Mouse (Mus musculus) c-Kit-negative CD71-positive TER-119-positive erythroid progenitor cells, embryonic 14.5 days (primary cell): ENCODE measurements around the gene Gm5788.
"Not testable (repeated sequence)": the region's sequence is repeated elsewhere in the genome, so short reads cannot be mapped to it uniquely, and the experiment has no call there.

Experiments used
- DNase-seq: peaks from one replicate; pipeline ENCODE4 v3.0.0-alpha.2; 2013; ENCODE audit warnings: low read depth, low spot score

Gm5788 gene

DNA sequence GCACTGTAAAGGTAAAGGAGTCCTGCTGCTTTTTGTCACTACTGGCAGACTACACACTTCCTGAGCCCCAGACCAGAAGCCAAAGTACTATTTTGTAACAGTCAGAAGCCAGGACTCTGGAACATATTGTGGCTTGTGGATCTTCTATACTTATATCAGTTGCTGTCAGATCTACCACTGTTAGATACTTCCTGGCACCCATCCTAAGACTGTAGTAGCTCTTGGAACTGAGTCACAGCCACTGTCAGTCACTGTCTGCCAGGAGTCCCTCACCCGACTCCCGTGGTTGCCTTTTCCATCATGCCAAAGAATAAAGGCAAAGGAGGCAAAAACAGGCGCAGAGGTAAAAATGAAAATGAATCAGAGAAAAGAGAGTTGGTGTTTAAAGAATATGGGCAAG, at the start of gene Gm5788:
Gm5788 (plus strand) TSS at position 301 of the 400 bp plus-strand sequence.
- DNase-seq = not testable (repeated sequence)

DNA sequence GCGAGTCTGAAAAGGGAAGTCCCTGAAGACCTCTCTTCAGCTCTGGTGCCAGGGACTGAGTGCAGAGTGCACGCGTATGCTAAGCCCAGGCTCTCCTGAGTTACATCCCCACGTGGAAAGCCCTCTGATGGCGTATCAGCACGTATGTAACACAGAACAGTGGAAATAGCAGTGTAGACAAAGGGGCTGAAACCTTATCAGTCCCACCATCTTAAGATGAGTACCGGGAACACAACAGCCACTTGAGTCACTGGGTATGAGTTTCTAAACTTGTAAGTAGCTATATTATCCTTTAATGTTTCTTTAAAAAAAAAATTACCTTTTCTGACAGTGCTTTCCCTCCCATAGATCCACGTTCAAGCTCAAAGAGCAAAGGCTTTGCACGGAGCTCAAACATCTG, 45.1 kb upstream of the Gm5788 start:
- no peak for DNase-seq

DNA sequence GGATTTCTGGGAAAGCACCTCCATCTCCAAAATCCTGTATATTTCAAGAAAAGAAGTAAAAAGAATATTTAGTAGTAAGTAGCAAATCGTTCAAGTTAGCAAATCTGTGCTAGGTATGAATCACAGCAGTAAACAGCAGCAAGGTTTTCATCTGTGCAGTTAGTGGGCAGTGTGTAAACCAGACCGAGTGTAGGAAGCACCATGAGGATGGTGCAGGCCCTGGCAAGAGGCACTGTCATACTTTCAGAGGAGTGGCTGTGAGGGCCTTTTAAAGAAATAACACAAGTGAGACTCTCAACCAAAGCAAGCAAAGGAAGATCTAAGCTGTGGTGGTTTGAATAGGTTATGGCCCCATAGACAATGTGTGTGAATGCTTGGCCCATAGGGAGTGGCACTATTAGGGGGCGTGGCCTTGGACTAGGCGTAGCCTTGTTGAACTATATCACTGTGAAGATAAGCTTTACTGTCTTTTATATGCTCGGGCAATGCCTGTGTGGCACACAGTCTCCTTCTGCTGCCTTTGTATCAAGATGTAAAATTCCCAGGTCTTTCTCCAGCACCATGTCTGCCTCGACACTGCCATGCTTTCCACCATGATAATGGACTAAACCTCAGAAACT, 29.7 kb upstream of the Gm5788 start:
- peak; percentile 11 for DNase-seq

DNA sequence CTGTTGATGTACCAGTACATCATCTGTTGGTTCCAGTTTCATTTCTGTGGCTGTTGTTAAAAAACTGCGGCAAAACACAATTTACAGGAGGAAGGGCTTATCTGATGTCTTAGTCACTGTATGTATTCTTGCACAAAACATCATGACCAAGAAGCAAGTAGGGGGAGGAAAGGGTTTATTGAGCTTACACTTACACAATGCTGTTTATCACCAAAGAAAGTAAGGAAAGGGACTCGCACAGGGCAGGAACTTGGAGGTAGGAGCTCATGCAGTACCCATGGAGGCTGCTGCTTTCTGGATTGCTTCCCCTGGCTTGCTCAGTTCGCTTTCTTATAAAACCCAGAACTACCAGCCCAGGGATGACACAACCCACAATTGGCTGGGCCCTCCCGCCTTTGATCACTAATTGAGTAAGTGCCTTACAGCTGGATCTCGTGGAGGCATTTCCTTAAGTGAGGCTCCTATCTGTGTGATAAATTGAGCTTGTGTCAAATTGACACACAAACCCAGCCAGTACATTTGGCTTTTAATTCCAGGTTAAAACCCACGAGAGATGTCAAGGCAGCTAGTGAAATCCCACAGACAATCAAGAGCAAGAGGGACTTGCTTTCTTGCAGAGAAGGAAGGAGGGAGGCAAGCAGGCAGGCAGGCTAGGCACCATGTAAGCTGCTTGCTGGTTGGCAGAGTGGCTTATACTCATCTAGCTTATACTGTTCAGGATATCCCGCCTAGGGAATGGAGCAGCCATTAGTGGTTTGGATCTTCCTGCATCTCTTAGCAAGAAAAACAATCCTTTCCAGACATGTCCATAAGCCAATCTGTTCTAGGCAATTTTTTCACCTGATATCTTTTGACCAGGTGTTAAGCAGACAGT, 24.0 kb upstream of the Gm5788 start:
- no peak for DNase-seq

DNA sequence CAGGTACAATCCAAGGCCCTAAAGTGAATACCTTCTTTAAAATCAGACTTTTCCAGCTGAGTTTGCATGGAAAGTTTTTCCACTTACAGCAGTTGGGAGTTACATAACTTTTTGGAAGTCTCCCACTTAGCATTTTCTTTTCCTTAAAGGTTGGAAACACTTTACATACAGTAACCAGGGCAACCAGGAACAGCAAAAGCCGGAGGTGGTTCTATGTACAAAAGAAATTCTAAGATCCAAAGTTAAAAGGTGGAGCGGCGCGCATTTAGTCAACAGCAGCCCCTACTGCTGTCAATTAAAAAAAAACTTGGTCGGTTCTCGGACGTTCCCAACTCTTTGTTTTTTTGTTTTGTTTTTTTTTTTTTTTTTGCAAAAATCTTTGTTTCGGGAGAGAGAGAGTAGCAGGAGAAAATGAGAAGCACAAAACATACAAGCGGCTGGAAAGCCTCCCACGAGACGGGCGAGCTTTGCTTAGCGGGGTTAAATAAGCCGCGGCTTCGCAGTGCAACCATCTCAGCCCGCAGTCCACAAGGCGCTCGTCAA, 23.0 kb upstream of the Gm5788 start:
- DNase-seq = no peak

DNA sequence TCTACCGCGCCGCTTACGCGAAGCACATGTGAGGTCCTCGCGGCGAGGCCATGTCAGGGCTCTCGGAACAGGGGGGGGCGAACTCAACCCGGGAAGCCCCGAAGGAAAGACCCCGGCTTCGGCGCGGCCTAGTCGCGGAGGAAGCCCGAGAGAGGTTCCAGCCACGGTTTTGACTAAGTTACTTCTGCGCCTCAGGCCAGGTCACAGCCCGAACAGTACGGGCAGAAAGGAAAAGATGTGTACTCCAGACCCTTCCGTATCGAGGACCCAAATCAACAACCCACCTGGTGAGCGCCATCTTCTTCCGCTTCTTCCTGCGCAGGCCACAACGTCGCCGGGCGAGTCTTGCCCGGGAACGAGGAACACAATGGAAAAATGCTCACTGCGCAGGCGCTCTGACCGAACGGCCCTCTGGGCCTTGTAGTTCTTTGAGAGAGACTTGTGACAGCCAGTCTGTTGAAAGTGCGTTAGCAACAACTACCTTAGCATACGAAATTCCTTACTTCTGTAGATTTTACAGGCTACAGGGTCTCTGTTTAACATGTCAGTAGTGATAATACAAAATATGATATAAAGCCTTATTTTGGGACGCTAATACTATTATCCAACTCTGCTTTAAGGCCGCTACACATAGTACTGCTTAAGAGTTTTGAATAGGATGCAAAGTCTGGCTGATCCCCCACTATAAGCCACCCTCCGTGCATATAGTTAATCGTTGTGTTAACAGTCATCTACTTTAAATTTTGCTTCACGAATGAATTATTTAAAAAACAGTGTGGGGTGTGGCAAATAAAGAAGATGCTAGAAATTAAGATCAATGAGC, 22.3 kb upstream of the Gm5788 start, which contains the start of gene Snw1:
Snw1 (minus strand) TSS at position 311 of the 823 bp plus-strand sequence.
- peak; percentile 87 for DNase-seq

DNA sequence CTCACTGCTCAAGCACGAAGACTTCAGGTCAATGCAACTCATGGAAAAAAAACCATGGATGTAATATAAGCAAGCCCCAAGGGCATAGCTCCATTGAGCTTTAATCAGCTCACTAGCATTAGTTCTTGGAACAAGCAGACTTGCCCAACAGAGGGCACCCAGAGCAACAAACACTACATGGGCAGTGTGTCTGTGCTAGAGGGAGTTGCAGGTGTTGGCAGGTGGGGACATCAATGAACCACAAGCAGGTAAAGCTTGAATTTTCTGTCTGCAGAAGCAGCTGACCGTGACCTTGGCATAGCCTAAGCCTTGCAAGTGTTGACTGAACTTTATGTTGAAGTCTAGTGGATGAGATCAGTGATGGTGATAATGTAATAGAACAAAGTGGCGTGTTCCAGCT, 19.8 kb upstream of the Gm5788 start:
- no peak for DNase-seq

DNA sequence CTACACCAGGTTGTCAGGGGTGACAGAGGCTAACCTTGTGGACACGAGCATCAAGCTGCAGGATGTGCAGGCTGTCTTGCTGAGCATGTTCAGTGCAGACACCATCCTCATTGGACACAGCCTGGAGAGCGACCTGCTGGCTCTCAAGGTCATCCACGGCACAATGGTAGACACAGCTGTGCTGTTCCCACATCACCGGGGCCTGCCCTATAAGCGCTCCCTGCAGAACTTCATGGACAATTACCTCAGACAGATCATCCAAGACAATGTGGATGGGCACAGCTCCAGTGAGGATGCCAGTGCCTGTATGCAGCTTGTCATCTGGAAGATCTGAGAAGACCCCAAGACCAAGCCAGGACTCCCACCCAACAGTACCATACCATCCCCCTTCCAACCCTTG, 12.0 kb upstream of the Gm5788 start:
- DNase-seq = not testable (repeated sequence)

DNA sequence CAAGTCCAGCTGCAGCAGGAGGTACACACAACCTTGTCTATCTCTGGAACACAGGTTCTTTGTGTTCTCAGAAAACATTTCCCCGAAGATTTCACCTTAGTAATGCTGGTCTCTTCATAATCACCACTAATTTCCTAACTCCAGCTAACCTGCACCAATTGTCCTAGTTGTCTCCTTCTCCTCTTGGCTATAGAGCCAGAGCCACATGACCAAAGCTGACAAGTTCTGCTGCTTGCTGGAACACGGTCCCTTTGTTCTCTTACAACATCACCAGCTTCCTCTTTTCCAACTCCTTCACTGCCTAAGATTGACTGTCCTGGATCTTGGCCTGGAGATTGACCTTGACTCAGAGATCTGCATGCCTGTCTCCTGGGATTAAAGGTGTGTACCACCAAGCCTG, 5.8 kb upstream of the Gm5788 start:
- DNase-seq = not testable (repeated sequence)

DNA sequence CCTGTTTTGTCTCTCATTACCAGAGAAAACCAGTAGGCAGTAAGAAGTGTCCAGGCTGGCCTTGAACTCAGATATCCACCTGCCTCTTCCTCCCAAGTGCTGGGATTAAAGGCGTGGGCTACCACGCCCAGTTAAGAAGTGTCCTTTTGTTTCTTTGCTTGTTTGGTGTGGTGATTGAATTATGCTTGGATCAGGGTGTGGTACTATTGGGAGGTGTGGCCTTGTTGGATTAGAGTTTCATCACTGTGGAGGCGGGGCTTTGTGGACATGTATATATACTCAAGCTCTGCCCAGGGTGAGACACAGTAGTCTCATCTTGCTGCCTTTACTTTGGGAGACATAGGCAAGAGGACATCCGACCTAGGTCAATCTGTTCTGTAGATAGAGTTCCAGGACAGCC, 19.5 kb downstream of the Gm5788 start, which contains the start of gene Gm8300:
Gm8300 (plus strand) TSS at position 301 of the 400 bp plus-strand sequence.
- not testable (repeated sequence) for DNase-seq

DNA sequence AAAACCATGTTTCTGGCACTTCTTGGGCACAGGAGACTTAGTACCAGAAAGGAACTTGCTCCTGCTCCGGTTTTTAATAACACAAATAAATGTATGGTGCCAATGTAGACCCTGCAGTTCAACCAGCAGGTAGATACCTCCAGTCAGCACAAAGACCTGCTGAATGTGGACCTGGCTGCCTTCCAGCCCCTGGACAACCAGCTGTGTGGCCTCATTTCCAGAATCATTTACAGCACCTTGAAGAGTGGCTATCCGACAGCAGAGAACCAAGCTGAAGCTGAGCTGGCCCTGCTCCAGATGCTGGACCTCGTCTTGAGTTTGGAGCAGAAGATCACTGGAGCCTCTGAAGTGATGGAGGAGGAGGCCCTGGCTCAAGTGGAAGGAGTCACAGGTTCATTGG, 25.1 kb downstream of the Gm5788 start:
- not testable (repeated sequence) for DNase-seq

DNA sequence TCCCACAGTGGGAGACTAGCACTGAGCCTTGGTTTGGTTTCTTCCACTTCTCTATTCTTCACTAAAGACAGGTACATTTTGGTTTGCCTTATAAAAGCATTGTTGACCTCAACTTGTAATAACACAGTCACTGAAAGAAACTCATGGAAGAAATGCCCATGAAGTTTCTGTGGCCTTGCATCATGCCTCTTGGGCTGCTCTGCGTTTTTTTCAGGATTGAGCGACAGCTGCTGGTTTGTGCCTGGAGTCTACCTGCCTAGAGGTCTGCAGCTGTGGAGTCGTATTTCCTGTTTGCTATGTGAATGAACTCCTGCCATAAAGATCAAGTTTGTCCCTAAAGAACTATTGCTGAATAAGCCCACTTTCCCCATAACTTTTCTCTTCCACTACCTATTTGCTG, 49.4 kb downstream of the Gm5788 start:
- no peak for DNase-seq
